Mouse (Mus musculus): ENCODE data around the gene Tcte2. TPM values are rescaled to one million over a fixed set of nuclear protein-coding genes. Genes with fewer than 3 reads are reported as not detected.

Tcte2 gene
- polyA plus RNA-seq, 1 experiment, result 1.7 TPM

DNA sequence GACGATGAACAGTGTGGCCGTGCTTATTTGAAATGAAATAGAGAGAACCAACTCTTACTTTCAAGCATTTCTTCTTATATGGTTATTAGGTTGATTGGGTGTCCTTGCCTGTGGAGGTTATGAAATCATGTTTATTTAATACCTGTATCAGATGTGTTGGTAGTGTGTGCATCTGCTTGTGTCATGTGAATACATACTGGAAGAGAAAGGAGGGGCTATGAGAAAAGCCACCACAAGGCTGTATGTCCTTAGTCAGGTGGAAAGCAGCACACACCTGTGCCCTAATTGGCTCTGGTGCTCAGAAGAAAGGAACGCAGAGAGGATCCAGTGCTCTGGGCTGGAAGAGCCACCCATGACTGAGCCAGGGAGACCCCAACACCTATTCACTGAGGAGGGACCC is 49.1 kb downstream of the Tcte2 start:
- TF ChIP-seq POLR2A (IDR thresholded peaks at IDR 0.05; ENCODE audit: low read depth, low read length), result no peak
- no peak for TF ChIP-seq CTCF (IDR thresholded peaks at IDR 0.05; ENCODE audit: borderline replicate concordance, insufficient read depth, low read length)
- no peak overlapping the region for H3K27ac ChIP-seq (ENCODE audit: insufficient read depth, low read length)

DNA sequence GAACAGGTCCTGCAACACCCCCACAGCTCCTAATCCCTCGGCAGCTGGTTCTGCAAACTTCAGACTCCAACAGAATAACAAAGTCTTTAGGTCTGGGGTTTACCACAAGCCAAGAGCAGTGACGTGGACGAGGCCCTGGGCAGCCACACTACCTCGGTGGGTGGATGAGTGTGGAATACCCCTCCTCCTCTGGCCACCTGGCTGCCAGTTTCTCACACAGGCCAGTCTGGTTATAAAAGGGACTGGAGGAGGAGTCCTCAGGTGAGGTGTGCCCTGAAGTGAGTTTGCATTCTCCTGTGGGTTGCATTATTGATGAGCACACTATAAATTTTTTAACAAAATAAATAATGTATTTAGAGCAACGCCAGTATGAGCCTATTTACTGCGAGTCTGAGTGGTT is 49.5 kb downstream of the Tcte2 start:
- no peak overlapping the region for H3K27ac ChIP-seq (ENCODE audit: insufficient read depth, low read length)
- no peak overlapping the region for H3K4me3 ChIP-seq (ENCODE audit: insufficient read depth, low read length)
- H3K4me1 ChIP-seq (ENCODE audit: control insufficient read depth, insufficient read depth, low read length), result no peaks in the 10 kb centered on the region
- no peak for TF ChIP-seq POLR2A (IDR thresholded peaks at IDR 0.05; ENCODE audit: low read depth, low read length)
- TF ChIP-seq CTCF (IDR thresholded peaks at IDR 0.05; ENCODE audit: borderline replicate concordance, insufficient read depth, low read length), result no peak

More for the DNA sequence above, 49.1 kb downstream of the Tcte2 start:
- Histone ChIP-seq H3K4me3 (ENCODE audit: insufficient read depth, low read length) (no peak overlapping the region), H3K4me1 (ENCODE audit: control insufficient read depth, insufficient read depth, low read length) (no peaks in the 10 kb centered on the region)

DNA sequence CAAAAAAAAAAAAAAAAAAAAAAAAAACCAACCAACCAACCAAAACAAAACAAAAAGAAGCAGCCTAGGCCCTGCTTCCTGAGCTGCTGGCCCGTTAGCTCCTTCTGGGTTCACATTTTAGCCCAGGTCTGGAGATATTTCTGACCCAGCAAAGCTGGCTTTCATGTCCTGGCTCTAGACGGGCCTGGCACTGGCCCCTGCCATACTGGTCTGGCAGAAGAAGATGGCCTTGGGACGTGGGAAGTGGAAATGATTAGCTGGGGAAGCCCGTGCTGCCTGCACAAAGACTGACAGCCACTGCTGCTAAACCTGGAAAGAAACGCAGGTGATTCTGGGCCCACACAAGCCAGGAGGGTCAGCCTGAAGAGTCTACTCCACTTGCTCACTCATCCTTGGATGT is 50.5 kb downstream of the Tcte2 start:
- TF ChIP-seq POLR2A (IDR thresholded peaks at IDR 0.05; ENCODE audit: low read depth, low read length), result no peak
- TF ChIP-seq CTCF (IDR thresholded peaks at IDR 0.05; ENCODE audit: borderline replicate concordance, insufficient read depth, low read length), result no peak
- H3K4me1 ChIP-seq (ENCODE audit: control insufficient read depth, insufficient read depth, low read length), result no peaks in the 10 kb centered on the region
- H3K4me3 ChIP-seq (ENCODE audit: insufficient read depth, low read length), result no peak overlapping the region
- no peak overlapping the region for H3K27ac ChIP-seq (ENCODE audit: insufficient read depth, low read length)

DNA sequence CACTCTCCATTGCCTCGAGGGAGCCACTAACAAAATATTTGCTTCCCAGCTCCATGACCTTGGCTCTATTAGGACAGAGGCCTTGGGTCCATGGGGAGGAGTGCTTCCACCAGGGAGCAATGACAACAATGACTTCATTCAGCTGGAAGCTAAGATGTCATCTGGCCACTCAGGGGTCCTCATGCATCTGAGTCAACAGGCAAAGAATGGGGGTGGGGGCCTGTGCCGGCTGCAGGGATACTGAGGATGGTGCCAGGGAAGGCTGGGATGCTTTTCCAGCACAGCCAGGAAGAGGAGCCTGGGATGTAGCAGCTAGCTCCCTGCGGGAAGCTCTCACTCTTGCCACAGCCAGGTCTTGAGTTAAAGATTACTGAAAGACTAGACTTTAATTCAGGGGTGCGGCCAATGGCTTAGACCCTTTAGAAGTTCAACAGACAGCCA is 56.1 kb downstream of the Tcte2 start:
- peaks cover 7% of the 10 kb centered on the region for H3K4me1 ChIP-seq (ENCODE audit: control insufficient read depth, insufficient read depth, low read length)
- no peak for TF ChIP-seq CTCF (IDR thresholded peaks at IDR 0.05; ENCODE audit: borderline replicate concordance, insufficient read depth, low read length)
- no peak for TF ChIP-seq POLR2A (IDR thresholded peaks at IDR 0.05; ENCODE audit: low read depth, low read length)
- no peak overlapping the region for H3K27ac ChIP-seq (ENCODE audit: insufficient read depth, low read length)
- no peak overlapping the region for H3K4me3 ChIP-seq (ENCODE audit: insufficient read depth, low read length)

DNA sequence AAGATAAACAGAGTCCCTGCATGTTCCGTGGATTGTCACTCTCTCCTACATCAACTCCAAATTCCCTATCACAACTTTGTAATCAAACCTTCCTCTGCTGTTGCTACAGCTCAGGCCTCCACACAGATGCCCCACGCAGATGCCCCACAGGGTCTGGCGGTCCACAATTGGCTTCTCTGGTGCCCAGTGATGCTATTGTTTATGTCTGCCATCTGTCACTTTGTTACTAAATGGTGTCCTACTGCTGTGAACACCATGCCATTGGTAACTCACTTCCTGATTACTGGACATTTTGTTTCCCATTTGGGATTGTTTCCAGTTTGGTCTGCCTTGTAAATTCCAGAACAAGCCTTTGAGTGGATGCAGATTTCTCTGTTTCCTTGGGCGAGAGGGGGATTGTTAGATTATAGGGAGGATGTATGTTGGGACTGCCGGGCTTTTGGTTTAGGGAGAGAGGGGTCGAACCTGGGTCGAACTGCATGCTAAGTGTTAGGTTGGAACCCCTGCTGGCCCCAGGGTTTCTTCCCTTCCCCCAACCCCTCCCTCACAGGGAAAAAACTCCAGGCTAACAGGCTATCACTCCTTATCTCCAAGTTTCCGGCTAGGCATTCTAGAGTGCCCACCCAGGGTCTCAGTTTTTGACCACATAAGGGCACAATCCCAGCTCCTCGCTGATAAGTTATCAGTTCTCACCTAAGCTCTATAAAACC is 57.9 kb downstream of the Tcte2 start:
- TF ChIP-seq POLR2A (IDR thresholded peaks at IDR 0.05; ENCODE audit: low read depth, low read length), result no peak
- TF ChIP-seq CTCF (IDR thresholded peaks at IDR 0.05; ENCODE audit: borderline replicate concordance, insufficient read depth, low read length), result no peak
- Histone ChIP-seq H3K4me1 (ENCODE audit: control insufficient read depth, insufficient read depth, low read length) (peaks cover 17% of the 10 kb centered on the region), H3K4me3 (ENCODE audit: insufficient read depth, low read length) (no peak overlapping the region), H3K27ac (ENCODE audit: insufficient read depth, low read length) (peak overlapping the region; percentile 30; the same call in 1 of the 2 replicates)

DNA sequence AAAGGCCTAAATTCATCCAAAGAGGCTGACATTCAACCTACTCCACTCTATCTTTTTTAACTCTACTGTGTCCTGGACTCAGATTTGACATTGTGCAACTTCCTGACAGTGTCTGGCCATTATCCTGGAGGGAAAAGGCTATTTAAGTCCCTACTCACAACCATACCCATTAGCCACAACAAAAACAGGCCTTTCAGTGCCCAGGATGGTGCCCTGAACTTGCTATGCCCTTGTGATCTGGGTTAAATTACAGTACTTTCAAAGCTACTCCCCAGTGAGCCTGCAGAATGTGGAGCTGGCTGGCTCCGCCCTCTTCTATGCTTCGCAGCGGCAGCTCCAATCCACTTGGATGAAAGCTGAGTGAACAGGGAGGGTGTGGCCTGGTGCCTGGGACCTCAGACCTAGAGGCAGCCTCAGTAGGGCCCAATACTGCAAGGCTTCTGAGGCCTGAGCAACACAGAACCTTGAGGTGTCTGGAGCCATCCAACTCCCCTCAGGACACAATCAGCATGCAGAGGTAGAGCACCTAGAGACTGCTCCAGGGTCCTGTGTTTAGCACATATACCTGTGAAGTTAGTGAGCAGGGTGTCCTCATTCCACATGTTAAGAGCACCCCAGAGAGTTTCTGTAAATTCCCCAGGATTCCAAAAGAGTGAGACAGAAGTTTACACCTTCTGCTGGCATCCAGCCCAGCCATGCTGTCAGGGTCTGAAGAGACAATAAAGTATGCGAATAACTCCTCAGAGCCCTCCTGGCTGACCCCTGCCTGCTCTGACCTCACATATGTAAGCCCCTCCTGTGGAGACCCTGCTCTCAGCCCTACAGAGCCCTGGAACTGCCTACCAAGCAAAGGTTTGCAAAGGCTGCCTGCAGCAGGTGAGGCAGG is 61.3 kb downstream of the Tcte2 start:
- no peak; the same call in 1 of the 2 replicates for TF ChIP-seq POLR2A (IDR thresholded peaks at IDR 0.05; ENCODE audit: low read depth, low read length)
- TF ChIP-seq CTCF (IDR thresholded peaks at IDR 0.05; ENCODE audit: borderline replicate concordance, insufficient read depth, low read length), result no peak
- Histone ChIP-seq H3K4me1 (ENCODE audit: control insufficient read depth, insufficient read depth, low read length) (peaks cover 23% of the 10 kb centered on the region), H3K27ac (ENCODE audit: insufficient read depth, low read length) (peak overlapping the region; percentile 67)

DNA sequence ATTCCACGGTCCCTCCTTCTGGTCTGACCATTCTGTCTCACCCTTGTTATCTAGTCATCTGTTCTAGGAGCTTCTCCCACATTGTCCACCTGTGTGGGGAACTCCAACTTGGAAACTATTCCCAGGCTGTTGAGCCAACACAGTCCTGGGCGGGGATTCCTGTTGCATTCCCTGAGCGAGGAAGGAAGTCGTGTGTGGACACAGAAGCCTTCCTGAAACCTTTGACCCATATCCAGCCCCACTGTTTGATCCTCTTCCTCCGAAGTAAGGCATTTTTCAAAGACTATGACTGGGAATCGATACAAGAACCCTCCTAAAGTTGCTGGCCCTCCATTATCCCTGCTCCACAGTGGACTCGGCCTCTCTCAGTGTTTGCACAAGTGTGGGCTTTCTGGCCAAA is 61.9 kb downstream of the Tcte2 start:
- Histone ChIP-seq H3K4me3 (ENCODE audit: insufficient read depth, low read length) (no peak overlapping the region), H3K4me1 (ENCODE audit: control insufficient read depth, insufficient read depth, low read length) (peaks cover 23% of the 10 kb centered on the region), H3K27ac (ENCODE audit: insufficient read depth, low read length) (peak overlapping the region; percentile 59)
- TF ChIP-seq CTCF (IDR thresholded peaks at IDR 0.05; ENCODE audit: borderline replicate concordance, insufficient read depth, low read length) (no peak), POLR2A (IDR thresholded peaks at IDR 0.05; ENCODE audit: low read depth, low read length) (no peak)

More for the DNA sequence above, 61.3 kb downstream of the Tcte2 start:
- no peak overlapping the region for H3K4me3 ChIP-seq (ENCODE audit: insufficient read depth, low read length)

DNA sequence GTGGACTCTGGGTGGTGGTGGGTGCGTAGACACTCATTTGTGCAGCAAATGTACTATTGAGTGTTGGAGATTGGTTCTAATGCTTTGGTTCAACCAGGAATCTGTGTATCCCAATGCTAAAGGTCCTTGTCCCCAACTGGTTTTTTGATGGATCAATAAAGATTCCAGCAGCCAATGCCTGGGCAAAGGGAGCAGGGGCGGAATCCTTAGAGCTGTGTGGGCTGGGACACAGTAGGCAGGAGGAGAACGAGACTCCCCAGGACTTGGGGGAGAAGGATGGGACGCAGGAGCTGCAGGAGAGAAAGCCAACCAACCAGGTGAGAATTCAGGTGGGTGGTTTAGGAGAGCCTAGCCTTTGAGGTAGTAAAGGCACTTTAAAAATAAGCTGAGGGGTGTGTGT is 63.4 kb downstream of the Tcte2 start:
- Histone ChIP-seq H3K4me1 (ENCODE audit: control insufficient read depth, insufficient read depth, low read length) (peaks cover 23% of the 10 kb centered on the region), H3K4me3 (ENCODE audit: insufficient read depth, low read length) (no peak overlapping the region), H3K27ac (ENCODE audit: insufficient read depth, low read length) (peak overlapping the region; percentile 95)
- TF ChIP-seq POLR2A (IDR thresholded peaks at IDR 0.05; ENCODE audit: low read depth, low read length) (no peak), CTCF (IDR thresholded peaks at IDR 0.05; ENCODE audit: borderline replicate concordance, insufficient read depth, low read length) (no peak)

DNA sequence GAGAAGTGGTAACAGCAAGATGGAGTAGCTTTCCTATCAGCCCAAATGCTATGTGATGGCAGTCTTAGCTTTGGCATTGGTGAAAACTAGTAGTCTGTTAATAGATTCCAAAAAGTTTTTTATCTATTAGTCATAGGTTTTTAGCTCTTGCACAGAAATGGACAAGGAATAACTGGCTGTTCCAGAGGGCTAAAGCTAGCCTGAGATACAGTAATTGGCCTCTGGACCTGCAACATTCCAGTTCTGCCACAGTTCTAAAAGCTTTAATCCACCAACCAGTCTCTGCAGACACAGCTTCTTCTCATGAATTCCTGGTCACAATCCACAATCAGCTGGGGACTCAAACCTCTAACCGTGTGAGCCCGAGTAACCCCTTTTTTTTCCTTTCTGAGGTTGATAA is 64.0 kb downstream of the Tcte2 start:
- Histone ChIP-seq H3K27ac (ENCODE audit: insufficient read depth, low read length) (peak overlapping the region; percentile 95), H3K4me3 (ENCODE audit: insufficient read depth, low read length) (no peak overlapping the region), H3K4me1 (ENCODE audit: control insufficient read depth, insufficient read depth, low read length) (peaks cover 21% of the 10 kb centered on the region)
- TF ChIP-seq CTCF (IDR thresholded peaks at IDR 0.05; ENCODE audit: borderline replicate concordance, insufficient read depth, low read length), result no peak

DNA sequence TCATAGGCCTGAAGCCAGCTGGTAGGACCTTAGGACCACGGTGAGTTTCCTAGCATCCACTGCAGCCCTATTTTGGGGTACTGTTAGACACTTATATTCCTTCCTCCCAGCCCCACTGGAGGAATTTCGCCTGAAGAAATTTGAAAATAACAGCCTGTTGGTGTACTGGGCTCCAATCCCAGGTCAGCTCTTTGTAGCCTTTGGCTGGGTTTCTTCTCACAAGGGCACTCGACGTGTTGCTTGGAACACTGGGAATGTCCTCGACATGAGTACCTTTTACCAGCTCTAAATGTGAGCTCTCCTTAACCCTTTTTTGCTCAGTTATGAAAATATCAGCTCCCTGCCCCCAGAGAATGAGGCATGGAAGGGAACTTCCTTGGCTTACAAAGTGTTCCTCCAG is 65.7 kb downstream of the Tcte2 start:
- H3K4me3 ChIP-seq (ENCODE audit: insufficient read depth, low read length), result no peak overlapping the region
- H3K4me1 ChIP-seq (ENCODE audit: control insufficient read depth, insufficient read depth, low read length), result peaks cover 21% of the 10 kb centered on the region
- no peak overlapping the region for H3K27ac ChIP-seq (ENCODE audit: insufficient read depth, low read length)
- TF ChIP-seq POLR2A (IDR thresholded peaks at IDR 0.05; ENCODE audit: low read depth, low read length), result no peak
- TF ChIP-seq CTCF (IDR thresholded peaks at IDR 0.05; ENCODE audit: borderline replicate concordance, insufficient read depth, low read length), result no peak

Measured in embryonic fibroblast, embryonic 13.5 days (primary cell).